Mouse (Mus musculus) brain, embryonic 14.5 days (tissue): ENCODE measurements around the gene Syne3.

Experiments used
- CTCF ChIP-seq: fragments of 200-500 bp; IDR thresholded peaks from 2 replicates; pipeline ENCODE4 v1.5.1; 2012; ENCODE audit warnings: inconsistent platforms, mild to moderate bottlenecking, moderate library complexity, borderline replicate concordance; ENCODE audit not compliant: insufficient read depth, insufficient read length; ENCODE audit errors: extremely low read depth
- POLR2A ChIP-seq: fragments of 200-500 bp; IDR thresholded peaks from 2 replicates; pipeline ENCODE4 v1.6.1; 2012; ENCODE audit warnings: mild to moderate bottlenecking, inconsistent platforms, borderline replicate concordance; ENCODE audit not compliant: poor library complexity, insufficient read depth, insufficient read length, severe bottlenecking; ENCODE audit errors: extremely low read depth

DNA sequence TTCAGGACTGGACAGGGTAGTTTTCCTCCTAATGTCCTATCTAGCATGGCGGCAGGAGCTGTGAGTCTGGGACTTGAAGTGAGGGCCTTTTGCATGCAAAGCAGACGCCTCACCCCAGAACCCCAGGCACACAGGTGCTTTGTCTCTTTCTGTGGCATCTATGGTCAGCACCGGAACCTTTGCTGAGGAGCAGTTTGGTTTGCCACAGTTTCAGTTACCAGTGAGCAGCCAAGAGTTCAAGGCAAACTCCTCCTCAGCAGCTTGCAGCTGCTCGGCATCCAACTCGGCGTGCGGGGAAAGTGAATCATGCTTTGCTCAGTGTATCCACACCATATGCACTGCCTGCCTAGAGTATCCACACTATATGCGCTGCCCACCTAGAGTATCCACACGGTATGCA is 13.2 kb upstream of the Syne3 start:
- TF ChIP-seq CTCF (no peak), POLR2A (no peak)
